Mouse (Mus musculus) embryonic fibroblast, embryonic 13.5 days (primary cell): Measurements from ENCODE around the gene Gm20388.

Experiments
- CTCF ChIP-seq: IDR thresholded peaks from 2 replicates; pipeline ENCODE4 v1.5.1; 2011; ENCODE audit warnings: mild to moderate bottlenecking, control low read depth, low read length, moderate library complexity, borderline replicate concordance; ENCODE audit not compliant: insufficient read depth
- POLR2A ChIP-seq: IDR thresholded peaks from 2 replicates; pipeline ENCODE4 v1.6.1; 2011; ENCODE audit warnings: low read depth, mild to moderate bottlenecking, control low read depth, low read length, moderate library complexity

- TF ChIP-seq CTCF (no peak), POLR2A (no peak)
Measured at GRCm38 (mm10) chr8:120317118-120317824, 406.6 kb downstream of the Gm20388 start.
